Mouse (Mus musculus) common myeloid progenitor, adult 5-6 weeks (primary cell): ENCODE measurements around the gene Kcnq1. TPM values are rescaled to one million over a fixed set of nuclear protein-coding genes. Genes with fewer than 3 reads are reported as not detected.

Experiments used
- ATAC-seq: replicated peaks from 2 replicates; pipeline ENCODE4 v1.8.0; 2016; ENCODE audit warnings: low read depth, mild to moderate bottlenecking, moderate TSS enrichment, inconsistent platforms; ENCODE audit not compliant: poor library complexity, severe bottlenecking
- total RNA-seq: library from RNA; stranded (forward); fragments of 200-1000, 187-1606 nt; gene quantifications from 2 replicates; pipeline ENCODE4 v1.2.3, GENCODE M21; 2017

Kcnq1 gene
- total RNA-seq, 1 experiment from 2014 or later = not detected

DNA sequence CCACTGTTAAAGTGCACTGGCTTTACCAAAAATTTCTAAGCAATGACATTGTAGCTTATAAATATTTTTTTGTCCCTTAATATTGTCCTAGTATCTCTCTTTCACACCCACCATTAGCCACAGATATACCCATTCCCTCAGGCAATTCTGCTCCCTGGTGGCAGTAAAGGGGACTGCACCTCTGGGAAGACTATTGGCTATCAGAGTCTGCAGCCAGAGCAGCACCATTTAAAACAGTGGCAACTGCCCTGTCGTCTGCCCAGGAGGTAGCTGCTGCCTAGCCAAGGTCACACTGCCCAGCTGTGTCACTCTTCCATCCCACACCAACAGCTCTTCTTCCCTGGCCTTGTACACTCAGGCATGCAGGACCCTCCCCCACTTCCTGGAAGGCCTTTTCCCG is 19.8 kb upstream of the Kcnq1 start:
- peak; percentile 84 for ATAC-seq

DNA sequence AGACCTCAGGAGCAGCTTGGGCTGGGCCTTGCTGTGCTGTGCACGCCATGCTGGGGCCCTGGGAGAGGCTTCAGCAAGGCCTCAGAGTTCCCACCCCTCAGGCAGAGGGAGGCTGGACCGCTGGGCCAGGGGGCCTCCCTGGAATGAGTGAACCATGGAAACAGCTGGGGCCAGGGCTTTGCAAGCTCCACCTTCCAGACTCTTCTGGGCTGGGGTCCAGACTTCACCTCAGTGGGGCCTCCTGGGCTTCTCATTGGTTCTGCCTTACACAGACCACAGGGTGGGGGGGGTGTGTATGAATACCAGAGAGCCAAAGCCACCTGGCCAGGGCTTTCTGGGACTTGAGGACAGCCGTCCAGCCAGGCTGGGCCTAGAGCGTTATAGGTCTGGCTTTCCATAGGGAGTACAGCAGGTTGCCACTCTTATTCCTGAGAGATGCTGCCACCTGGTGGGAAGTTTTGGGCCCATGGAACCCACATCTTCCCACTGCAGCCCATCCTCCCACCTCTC is 19.0 kb upstream of the Kcnq1 start:
- no peak for ATAC-seq

DNA sequence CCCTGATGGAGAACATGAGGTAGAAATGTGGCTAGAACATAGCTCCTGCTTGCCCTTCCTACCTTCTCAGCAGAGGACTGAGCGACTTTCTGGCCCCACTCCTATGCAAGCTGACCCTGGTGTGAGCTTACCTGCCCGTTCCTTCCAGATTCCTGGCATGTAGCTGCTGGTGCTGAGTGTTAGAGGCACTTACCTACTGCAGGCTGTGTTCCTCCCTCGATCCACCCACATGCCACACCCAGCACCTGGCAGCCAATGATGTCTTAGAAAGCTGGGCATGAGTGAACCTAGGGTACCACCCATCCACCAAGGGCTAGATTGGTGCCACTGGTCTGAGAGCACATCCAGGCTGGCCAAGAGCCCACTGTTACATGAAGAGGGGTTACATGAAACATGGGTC is 12.3 kb upstream of the Kcnq1 start:
- ATAC-seq = no peak

DNA sequence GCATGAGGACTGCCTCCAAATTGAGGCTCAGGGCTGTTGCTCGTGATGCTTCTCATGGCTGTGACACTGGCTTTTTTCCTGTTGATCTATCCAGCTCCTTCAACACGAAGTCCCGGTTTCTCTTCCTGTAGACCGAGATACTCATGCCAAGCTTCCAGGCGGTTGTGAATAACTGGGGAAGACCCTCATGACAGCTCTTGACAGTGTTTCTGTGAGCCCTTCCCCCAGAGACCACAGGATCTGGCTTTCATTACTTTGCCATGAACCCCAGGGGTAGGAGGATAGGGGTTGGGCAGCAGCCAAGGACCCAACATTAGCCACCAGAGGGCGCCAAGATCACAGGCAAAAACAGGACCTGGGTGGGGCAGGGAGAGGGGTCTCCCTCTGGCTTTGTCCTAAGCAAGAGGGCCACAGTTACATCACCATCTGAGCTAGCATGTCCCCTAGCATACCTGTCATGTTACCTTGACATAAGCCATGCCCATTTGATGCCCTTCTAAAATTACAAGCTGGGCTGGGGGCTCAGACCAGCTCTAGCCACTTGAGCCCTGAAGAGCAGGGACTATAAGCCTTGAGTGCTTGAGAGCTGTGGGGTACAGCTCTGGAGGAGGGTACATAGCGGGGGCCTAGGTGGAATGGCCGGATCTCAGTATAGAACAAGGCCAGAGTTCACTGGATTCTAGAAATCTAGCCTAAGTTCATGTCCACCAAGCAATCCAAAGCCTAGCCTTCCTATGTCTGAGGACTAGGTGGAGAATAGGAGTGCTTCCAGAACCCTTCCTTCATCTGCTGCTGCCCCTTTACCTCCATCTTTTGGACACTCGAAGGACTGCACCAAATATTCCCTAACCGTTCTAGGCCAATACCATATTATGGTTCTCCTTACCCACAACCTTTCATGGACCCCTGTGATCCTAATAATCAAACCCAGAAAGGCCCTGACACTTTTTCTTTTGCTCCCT is 11.3 kb upstream of the Kcnq1 start, which contains the start of gene Trpm5:
TSS of gene Trpm5 (minus strand) at position 51 of the 962 bp plus-strand sequence.
- peak; percentile 56; the same call in 1 of the 2 replicates for ATAC-seq

DNA sequence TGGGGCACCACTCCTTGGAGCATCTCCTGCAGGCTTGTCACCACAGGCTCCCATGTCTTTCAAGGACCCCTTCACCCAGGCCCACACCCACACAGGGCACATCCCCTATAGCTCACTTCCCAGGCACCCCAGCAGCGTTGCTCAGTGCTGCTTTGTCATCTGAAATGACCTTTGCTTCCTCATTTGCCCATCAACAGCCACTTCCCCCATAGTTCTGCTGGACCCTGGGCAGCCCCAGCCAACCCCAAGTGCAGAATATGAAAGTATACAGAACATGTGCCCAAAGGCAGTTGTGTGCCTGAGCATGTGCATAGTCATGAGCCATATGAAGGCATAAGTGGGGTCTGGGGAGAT is 10.6 kb upstream of the Kcnq1 start:
- ATAC-seq = peak; percentile 60; the same call in 1 of the 2 replicates

DNA sequence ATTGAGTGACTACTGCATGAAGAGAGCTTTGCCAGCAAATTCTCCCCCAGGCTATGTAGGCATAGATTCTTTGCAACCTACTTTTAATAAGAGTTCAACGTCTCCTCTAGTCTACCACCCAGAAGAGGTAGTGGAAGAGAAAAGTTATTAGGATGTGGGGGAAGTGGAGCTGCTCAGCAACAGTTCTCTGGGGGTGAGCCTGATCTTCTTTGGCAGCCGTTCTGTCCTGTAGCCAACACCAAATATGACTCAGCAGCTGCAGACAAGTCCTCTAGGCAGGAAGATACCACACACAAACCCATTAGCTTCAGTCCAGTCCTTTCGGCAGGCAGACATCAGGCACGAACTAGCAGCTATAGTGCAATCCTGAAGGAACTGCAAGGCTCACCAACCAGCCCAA is 5.4 kb upstream of the Kcnq1 start:
- ATAC-seq = peak; percentile 54; the same call in 1 of the 2 replicates

DNA sequence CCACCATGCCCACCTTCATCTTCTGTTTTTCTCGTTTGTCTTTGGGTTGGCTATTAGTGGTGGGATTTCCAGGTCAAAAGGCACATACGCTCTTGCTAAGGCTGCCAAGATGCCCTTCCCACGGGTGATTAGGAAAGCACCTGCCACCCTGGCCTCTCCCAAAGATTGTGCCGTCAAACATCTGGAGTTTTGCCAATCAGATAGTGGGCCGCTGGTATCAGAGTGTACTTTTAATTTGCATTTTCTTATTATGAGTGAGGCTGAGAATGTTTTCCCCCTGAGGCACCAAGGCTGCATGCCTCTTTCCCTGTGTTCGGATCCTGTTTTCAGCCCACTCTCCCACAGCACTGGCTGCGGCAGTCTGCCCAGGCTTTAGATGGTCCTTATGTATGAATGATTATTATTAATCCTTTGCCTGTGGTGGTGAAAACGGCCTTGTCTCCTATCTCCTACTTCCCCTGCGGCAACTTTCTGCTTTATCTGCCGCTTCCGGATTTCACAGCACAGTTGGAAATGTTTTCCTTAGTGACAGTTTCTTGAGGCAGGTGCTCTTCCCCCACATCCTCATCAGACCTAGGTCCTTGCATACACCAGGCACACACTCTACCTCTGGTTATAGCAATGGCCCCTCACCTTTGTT is 784 bp upstream of the Kcnq1 start:
- no peak for ATAC-seq

DNA sequence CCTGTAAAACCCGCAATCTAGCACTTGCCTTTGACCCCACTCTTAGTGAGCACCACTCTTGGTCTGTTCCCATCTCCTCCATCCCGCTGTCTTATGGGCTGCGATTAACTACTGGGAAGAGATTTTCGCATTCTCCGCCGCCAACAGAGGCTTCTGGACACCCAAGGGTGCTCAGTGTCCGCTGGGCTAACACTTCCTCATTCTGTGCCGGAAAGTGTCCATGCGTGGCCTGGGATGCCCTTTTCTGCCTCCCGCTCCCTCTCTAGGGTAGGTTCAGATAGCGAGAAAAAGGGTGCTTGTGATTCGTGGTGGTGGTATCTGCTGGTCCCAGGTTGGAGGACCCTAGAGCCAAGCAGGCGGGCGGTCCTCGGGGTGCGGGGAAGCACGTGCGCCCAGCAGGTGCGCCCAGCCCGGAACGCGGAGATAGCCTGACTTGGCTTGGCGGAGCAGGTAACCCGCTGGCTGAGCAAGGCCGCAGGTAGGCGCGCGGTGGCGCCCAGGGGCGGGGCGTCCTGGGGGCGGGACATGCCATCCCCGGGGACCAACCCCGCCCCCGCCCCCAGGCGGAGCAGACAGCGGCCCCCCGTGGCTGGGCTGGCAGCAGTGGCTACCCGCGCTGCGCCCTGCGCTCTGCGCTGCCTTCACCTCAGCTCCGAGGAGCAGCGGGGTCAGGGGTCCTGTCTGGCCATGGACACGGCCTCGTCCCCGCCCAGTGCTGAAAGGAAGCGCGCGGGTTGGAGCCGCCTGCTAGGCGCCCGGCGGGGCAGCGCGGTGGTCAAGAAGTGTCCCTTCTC is 707 bp downstream of the Kcnq1 start:
- ATAC-seq = peak; percentile 40

DNA sequence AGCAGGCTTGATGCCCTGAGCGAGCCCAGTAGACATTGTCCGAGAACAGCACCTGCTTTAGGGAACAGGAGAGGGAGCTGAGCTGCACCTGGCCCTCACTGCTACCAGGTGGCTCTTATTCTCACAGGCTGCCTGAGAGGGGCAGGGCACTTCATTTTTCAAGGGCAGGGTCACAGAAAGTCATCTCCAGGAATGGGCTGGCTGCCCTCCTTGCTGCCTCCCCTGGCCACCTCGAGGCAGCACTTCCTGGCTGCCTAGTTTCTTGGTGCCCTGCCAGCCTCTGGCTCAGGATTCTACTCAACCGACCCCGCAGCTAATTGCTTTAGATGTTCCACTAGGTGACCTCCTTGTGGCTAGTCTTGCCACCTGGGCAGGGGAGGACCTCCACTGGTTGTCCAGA is 2.0 kb downstream of the Kcnq1 start:
- ATAC-seq = no peak

DNA sequence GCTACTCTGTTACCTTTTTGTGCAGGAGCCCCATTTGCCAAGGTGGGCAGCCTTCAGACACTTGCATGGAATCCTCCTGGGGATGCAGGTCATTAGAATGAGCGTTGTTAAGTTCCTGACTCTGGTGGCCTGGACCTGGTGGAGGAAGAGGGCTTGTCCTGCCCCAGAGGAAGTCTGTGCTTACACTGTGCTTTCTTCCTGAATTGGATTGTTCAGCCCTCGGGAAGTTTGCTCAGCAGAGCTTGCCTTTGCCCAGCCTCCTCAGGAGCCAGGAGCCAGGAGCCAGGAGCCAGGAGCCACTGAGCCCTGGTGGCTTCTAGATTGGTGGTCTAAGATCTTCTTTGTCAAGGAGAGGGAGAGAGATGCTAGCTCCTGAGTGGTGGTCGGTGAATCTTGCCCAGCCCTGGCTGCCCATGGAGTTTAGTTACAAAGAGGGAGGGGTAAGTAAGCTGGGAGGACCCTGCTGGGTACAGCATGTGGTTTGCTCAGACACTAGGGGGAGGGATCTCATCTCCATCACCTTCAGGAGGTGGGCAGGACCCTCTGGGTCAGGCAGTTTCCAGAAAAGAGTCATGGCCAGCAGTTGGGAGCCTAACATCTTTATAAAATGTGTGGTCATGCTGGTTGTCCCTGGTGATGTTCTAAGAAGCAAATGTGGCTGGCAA is 3.0 kb downstream of the Kcnq1 start:
- ATAC-seq = no peak

DNA sequence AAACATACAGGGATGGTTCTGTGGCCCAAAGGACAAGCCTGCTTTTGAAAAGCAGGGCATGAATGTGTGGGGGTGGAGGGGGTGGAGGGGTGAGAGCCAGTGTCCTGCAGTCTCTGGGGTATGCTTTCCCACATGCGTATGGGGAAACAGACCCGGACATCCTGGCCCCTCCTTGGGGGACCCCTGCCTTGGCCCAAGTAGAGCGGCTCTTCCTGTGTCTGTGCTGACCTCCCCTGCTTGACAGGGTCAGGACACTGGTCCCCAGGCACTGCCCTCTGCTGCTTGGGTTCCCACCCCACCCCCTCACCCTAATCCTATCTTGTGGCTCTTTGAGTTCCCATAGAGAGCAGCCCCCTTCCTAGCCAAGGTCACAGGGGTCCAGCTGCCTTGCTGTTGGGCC is 3.5 kb downstream of the Kcnq1 start:
- no peak for ATAC-seq

DNA sequence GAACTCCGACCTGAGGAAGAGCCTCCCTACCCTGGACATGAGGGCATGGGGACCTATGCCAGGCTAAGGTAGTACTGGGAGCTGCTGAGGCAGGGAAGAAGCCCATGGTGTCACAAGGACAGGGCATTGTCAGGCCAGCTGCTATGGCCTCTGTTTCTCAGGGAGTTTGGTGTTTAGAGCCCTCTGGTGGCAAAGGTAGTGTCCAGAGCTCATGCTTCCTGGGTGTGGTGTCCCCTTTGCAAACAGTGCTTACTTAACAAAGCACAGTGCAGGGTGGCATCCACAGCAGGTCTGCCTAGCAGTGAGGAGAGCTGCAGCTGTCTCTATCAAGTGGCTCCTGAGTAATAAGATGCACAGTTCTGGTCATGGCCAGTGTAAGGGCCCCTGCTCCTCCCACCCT is 4.6 kb downstream of the Kcnq1 start:
- no peak for ATAC-seq

DNA sequence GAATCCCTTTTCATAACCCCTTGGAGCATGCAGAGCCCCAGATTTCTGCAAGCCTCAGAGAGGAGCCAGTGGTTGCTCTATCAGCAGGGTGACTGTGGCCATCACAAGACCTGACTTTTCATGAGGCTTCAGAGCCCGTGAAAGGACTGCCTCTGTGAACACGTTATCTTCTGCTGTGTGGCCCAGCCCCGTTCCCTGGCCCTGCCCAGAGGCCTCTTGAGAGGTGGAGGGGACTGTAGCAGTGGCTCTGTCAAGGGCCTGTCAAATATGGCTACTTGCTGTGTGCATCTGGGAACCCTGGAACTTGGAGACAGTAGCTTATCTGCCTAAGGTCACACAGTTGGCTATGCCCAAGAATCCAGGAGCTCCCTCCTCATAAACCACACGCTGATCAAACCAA is 5.6 kb downstream of the Kcnq1 start:
- ATAC-seq = no peak

DNA sequence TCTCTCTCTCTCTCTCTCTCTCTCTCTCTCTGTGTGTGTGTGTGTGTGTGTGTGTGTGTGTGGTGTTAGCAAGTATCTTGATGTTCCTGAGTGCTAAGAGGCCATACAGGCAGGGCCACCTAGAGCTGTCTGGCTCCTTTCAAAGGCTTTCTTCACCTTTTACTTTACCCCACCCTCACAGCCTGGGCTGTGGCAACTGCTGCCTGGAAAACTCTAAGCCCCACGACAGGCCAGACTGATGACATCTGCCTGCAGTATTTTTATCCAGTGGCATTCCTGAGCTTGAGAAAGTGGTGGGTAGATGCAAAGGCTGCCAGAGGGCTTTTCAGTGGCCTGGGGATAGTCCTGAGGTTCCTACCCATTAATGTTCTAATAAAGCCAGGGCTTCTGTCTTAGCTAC is 6.2 kb downstream of the Kcnq1 start:
- ATAC-seq = no peak

DNA sequence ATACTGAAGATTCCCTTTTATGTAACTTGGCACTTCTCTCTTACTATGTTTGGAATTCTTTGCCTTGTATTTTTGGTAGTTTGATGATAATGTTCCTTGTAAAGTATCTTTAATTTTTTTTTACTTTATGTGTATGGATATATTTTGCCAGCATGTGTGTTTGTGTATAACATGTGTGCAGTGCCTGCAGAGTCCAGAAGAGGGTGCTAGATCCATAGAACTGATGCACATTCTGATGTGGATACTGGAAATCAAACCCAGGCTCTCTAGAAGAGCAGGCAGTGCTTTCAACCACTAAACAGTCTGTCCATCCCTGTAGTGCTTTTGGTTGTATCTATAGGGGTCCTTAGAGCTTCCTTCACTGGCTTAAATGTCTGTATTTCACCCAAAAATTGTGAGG is 8.6 kb downstream of the Kcnq1 start:
- ATAC-seq = no peak

DNA sequence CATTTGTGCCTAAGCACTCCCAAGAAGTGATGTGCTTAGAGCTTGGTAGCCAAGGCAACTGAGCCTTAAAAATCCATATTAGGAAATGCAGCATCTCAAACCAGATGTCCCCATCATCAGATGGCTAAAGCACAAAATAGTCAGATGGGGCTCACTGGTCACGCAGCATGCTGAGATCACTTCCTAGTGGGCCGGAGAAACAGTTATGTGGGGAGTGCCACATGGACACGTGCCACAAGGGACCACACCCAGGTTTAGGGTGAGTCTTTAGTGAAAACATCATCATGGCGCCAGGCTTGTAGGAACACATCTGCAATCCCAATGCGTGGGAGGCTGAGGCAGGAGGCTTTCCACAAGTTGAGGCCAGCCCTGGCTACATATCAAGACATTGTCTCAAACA is 10.4 kb downstream of the Kcnq1 start:
- ATAC-seq = no peak

DNA sequence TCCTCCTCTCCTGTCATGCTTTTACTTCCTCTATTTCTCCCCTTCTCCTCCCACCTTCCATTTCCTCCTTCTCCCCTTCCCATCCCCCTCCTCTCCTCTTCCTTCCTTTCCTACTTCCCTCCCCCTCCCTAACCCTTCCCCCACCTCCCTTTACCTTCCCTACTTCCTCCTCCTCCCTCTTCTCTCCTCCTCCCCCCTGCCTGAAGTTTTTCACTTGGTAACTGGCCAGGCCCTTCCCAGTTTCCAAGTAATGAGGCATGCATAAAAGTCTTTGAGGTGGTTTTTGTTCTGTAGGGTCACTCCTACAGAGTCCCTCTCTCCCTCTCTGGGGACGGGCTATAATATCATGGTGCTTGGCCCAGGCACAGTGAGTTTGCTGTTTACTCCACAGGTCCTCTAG is 13.2 kb downstream of the Kcnq1 start:
- ATAC-seq = peak; percentile 7; the same call in 1 of the 2 replicates

DNA sequence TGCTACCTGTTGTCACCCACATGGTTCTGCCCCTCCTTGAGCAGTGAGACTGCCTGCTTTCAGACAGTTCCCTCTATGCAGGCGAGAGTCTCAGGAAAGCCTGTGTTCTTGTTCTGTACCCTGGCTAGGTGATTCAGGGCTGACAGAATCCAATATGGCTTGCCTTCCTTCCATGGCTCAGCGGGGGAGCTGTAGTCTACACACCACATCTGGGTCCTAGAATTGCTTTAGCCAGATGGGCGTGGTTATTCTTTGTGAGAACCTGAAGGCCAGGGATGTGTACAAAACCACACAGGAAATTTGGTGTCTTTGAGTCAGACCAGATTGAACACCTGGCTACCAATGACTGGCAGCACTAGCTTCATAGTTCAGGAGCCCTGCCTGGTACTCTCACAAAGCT is 13.7 kb downstream of the Kcnq1 start:
- ATAC-seq = 0 out of 2 replicates have a peak, but pooled peaks have one; percentile 17

DNA sequence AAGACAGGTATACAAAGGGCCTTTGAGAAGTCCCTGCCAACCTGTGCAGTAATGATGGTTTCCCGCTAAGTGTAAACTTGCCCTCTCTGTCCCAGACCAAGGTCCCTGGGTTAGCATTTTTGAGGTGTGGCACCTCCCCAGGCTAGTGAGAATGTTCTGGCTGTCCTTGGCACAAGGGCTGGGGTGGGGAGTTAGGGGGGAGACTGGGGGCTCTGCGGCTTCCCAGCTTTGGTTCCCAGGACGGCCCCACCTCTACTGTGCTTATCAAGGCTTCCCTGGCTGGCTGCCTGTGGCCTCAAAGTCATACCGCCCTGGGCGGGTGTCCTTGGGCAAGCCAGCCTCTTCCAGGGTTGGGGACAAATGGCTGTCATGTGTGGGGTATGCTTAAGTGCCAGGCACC is 16.0 kb downstream of the Kcnq1 start:
- peak; percentile 39; the same call in 1 of the 2 replicates for ATAC-seq
